ENCODE assay signal across 8 mouse cellular contexts in the genomic region with DNA sequence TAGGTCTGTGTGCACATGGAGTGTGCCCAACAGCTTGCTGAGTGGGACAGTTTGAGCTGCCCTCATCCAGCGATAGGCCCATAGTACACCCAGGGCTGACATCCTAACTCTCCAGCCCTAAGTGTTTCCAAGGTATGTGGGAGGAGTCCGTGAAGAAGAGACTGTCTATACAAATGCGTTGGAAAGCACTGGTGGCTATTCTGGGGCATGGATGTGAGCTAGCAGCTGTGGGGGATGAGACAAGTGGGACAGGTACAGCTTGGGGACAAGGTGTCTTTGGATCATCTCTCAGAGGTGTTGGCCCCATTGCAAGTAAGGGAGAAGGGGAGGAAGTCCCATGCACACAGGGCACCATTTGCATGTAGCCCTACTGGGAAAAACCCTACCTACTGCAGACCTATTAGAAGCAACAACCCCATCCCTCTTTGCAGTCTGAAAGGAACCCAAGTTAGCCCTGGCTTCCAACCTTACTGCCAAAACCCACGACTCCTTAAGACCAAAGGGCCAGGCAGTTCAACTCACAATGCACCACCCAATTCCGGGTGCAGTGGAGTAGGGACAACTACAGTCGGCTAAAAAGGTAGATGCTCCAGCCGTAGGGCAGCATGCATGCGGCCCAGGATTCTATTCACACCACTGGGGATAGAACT. TPM values are rescaled to one million over a fixed set of nuclear protein-coding genes. Genes with fewer than 3 reads are reported as not detected.
A peak's percentile ranks its signal among the peaks of the same experiment; 100 is the strongest.
DNase-seq lines count a peak whose midpoint lies in the region; ATAC-seq and TF ChIP-seq lines count a peak whose summit lies in the region.

No protein-coding gene starts in this region.

- H3K36me3 ChIP-seq in heart, postnatal 0 days (replicated peaks; ENCODE audit: control insufficient read depth, insufficient read depth, low read length): peaks cover 44% of the 10 kb centered on the region
- H3K36me3 ChIP-seq in hindbrain, embryonic 14.5 days (replicated peaks; ENCODE audit: control insufficient read depth, insufficient read depth): peaks cover 58% of the 10 kb centered on the region
- peaks cover 51% of the 10 kb centered on the region for H3K36me3 ChIP-seq in midbrain, embryonic 13.5 days

- no peaks in the 10 kb centered on the region for H3K27me3 ChIP-seq in heart, postnatal 0 days (ENCODE audit: control insufficient read depth, insufficient read depth, low read length)
- no peaks in the 10 kb centered on the region for H3K27me3 ChIP-seq in hindbrain, embryonic 14.5 days (ENCODE audit: control insufficient read depth, insufficient read depth, low read length)
- no peaks in the 10 kb centered on the region for H3K27me3 ChIP-seq in midbrain, embryonic 13.5 days

- no peaks in the 10 kb centered on the region for H3K9me3 ChIP-seq in heart, postnatal 0 days (replicated peaks; ENCODE audit: control insufficient read depth, low read length)
- no peaks in the 10 kb centered on the region for H3K9me3 ChIP-seq in hindbrain, embryonic 14.5 days (ENCODE audit: control insufficient read depth, low read length)
- H3K9me3 ChIP-seq in midbrain, embryonic 13.5 days: no peaks in the 10 kb centered on the region

- TF ChIP-seq POLR2A in bone marrow, adult 2 months (IDR thresholded peaks at IDR 0.05; ENCODE audit: borderline replicate concordance, control insufficient read depth, low read depth, low read length): no peak

- peaks cover 22% of the 10 kb centered on the region for H3K4me1 ChIP-seq in heart, postnatal 0 days (ENCODE audit: control insufficient read depth, insufficient read depth)
- peaks cover 7% of the 10 kb centered on the region for H3K4me1 ChIP-seq in bone marrow, adult 2 months (ENCODE audit: control insufficient read depth, insufficient read depth, low read length)
- peaks cover 24% of the 10 kb centered on the region for H3K4me1 ChIP-seq in hindbrain, embryonic 14.5 days (replicated peaks; ENCODE audit: control insufficient read depth, insufficient read depth, low read length)
- peaks cover 41% of the 10 kb centered on the region for H3K4me1 ChIP-seq in midbrain, embryonic 13.5 days (replicated peaks)

- TF ChIP-seq CTCF in heart, postnatal 0 days (IDR thresholded peaks at IDR 0.05; ENCODE audit: low read depth): no peak
- TF ChIP-seq CTCF in bone marrow, adult 2 months (IDR thresholded peaks at IDR 0.05; ENCODE audit: control insufficient read depth, insufficient read depth, low read length): no peak

- no peak overlapping the region for H3K4me3 ChIP-seq in heart, postnatal 0 days (ENCODE audit: low read depth, low read length)
- H3K4me3 ChIP-seq in bone marrow, adult 2 months (replicated peaks; ENCODE audit: control insufficient read depth, low read depth, low read length): peak overlapping the region; percentile 3
- H3K4me3 ChIP-seq in hindbrain, embryonic 14.5 days (replicated peaks; ENCODE audit: low read length): peak overlapping the region; percentile 80
- H3K4me3 ChIP-seq in midbrain, embryonic 13.5 days (replicated peaks): peak overlapping the region; percentile 64

- WGBS in heart, postnatal 0 days: 46% methylated on average over 8 of the region's 8 CpGs
- WGBS in bone marrow, adult 2 months: 48% methylated on average over 8 of the region's 8 CpGs
- 38% methylated on average over 8 of the region's 8 CpGs for WGBS in hindbrain, embryonic 14.5 days
- WGBS in midbrain, embryonic 13.5 days: 49% methylated on average over 8 of the region's 8 CpGs

- DNase-seq in heart, postnatal 0 days (ENCODE audit: low spot score): no peak
- no peak for DNase-seq in heart, adult 18-20 months
- DNase-seq in hindbrain, embryonic 14.5 days (ENCODE audit: low spot score): no peak
- DNase-seq in left cerebral cortex, adult 9 months (ENCODE audit: low spot score in 2 of 2): no peak
- no peak for DNase-seq in testis, postnatal 14 days (ENCODE audit: low spot score)
- DNase-seq in layer of hippocampus, adult 9-11 months: no peak

- 0 out of 2 replicates have a peak overlapping the region, but pooled peaks have one; percentile 59 for H3K9ac ChIP-seq in heart, postnatal 0 days (replicated peaks; ENCODE audit: low read depth, low read length)
- H3K9ac ChIP-seq in hindbrain, embryonic 14.5 days: peak overlapping the region; percentile 91
- peak overlapping the region; percentile 95 for H3K9ac ChIP-seq in midbrain, embryonic 13.5 days (replicated peaks)

- H3K4me2 ChIP-seq in heart, postnatal 0 days (ENCODE audit: low read depth, low read length): peak overlapping the region; percentile 73
- H3K4me2 ChIP-seq in hindbrain, embryonic 14.5 days (replicated peaks): peak overlapping the region; percentile 63
- peak overlapping the region; percentile 89 for H3K4me2 ChIP-seq in midbrain, embryonic 13.5 days (replicated peaks)

- TF ChIP-seq EP300 in heart, postnatal 0 days (IDR thresholded peaks at IDR 0.05; ENCODE audit: low read depth): no peak

- H3K27ac ChIP-seq in heart, postnatal 0 days (ENCODE audit: low read depth): no peak overlapping the region
- H3K27ac ChIP-seq in bone marrow, adult 2 months (ENCODE audit: control insufficient read depth, insufficient read depth, low read depth, low read length, poor library complexity): no peak overlapping the region
- peak overlapping the region; percentile 99 for H3K27ac ChIP-seq in hindbrain, embryonic 14.5 days
- H3K27ac ChIP-seq in midbrain, embryonic 13.5 days: peak overlapping the region; percentile 99

- ATAC-seq in heart, postnatal 0 days (ENCODE audit: insufficient read depth, low read depth): no peak
- ATAC-seq in hindbrain, embryonic 14.5 days (ENCODE audit: low FRiP score): no peak
- no peak for ATAC-seq in midbrain, embryonic 13.5 days

RNA-seq across cellular contexts. Expression of a gene that starts 1.7 kb away (rescaled TPM):
- 35.1 and 35.3 TPM in 2 replicates for total RNA-seq in heart, postnatal 0 days (2014; rRNA removed; ENCODE audit: low replicate concordance)
- polyA plus RNA-seq in heart, postnatal 0 days (2015; fragmentation: Nextera tagmentation; extraction: Ambion mirVana): 75.6 and 78.0 TPM in 2 replicates
- total RNA-seq in heart, adult 18-20 months (2021): 10 to 100 TPM; 93.3 to 97.7 TPM
- 53.0 and 82.0 TPM in 2 replicates for polyA plus RNA-seq in bone marrow, adult 2 months (2011; ENCODE audit: insufficient read depth, insufficient read length, low replicate concordance, missing spikeins)
- polyA plus RNA-seq in hindbrain, embryonic 14.5 days (2014; fragmentation: Nextera tagmentation; extraction: Ambion mirVana): 152 and 161 TPM in 2 replicates
- polyA plus RNA-seq in midbrain, embryonic 13.5 days (2015; fragmentation: Nextera tagmentation; extraction: Ambion mirVana): 243 and 257 TPM in 2 replicates

RNA-seq across cellular contexts. Expression of a gene that starts 9.0 kb away (rescaled TPM):
- 1,589 and 2,020 TPM in 2 replicates for total RNA-seq in heart, postnatal 0 days (2014; rRNA removed; ENCODE audit: low replicate concordance)
- 3,128 and 3,343 TPM in 2 replicates for polyA plus RNA-seq in heart, postnatal 0 days (2015; fragmentation: Nextera tagmentation; extraction: Ambion mirVana)
- 1,000 to 10,000 TPM; 1,809 to 1,881 TPM for total RNA-seq in heart, adult 18-20 months (2021)
- 190 and 222 TPM in 2 replicates for polyA plus RNA-seq in bone marrow, adult 2 months (2011; ENCODE audit: insufficient read depth, insufficient read length, low replicate concordance, missing spikeins)
- polyA plus RNA-seq in hindbrain, embryonic 14.5 days (2014; fragmentation: Nextera tagmentation; extraction: Ambion mirVana): 675 and 804 TPM in 2 replicates
- polyA plus RNA-seq in midbrain, embryonic 13.5 days (2015; fragmentation: Nextera tagmentation; extraction: Ambion mirVana): 518 and 572 TPM in 2 replicates

RNA-seq across cellular contexts. Expression of a gene that starts 10.2 kb away (rescaled TPM):
- 20.0 and 26.4 TPM in 2 replicates for total RNA-seq in heart, postnatal 0 days (2014; rRNA removed; ENCODE audit: low replicate concordance)
- polyA plus RNA-seq in heart, postnatal 0 days (2015; fragmentation: Nextera tagmentation; extraction: Ambion mirVana): 2.2 and 2.9 TPM in 2 replicates
- 1 to 10 TPM; 6.4 to 7.8 TPM for total RNA-seq in heart, adult 18-20 months (2021)
- 1.4 and 1.7 TPM in 2 replicates for polyA plus RNA-seq in bone marrow, adult 2 months (2011; ENCODE audit: insufficient read depth, insufficient read length, low replicate concordance, missing spikeins)
- 12.3 and 13.3 TPM in 2 replicates for polyA plus RNA-seq in hindbrain, embryonic 14.5 days (2014; fragmentation: Nextera tagmentation; extraction: Ambion mirVana)
- polyA plus RNA-seq in midbrain, embryonic 13.5 days (2015; fragmentation: Nextera tagmentation; extraction: Ambion mirVana): 15.9 and 18.6 TPM in 2 replicates

RNA-seq across cellular contexts. Expression of a gene that starts 35.8 kb away (rescaled TPM):
- 77.8 and 91.4 TPM in 2 replicates for total RNA-seq in heart, postnatal 0 days (2014; rRNA removed; ENCODE audit: low replicate concordance)
- polyA plus RNA-seq in heart, postnatal 0 days (2015; fragmentation: Nextera tagmentation; extraction: Ambion mirVana): 20.1 and 20.6 TPM in 2 replicates
- total RNA-seq in heart, adult 18-20 months (2021): 10 to 100 TPM; 15.6 to 17.3 TPM
- polyA plus RNA-seq in bone marrow, adult 2 months (2011; ENCODE audit: insufficient read depth, insufficient read length, low replicate concordance, missing spikeins): 70.7 and 138 TPM in 2 replicates
- polyA plus RNA-seq in hindbrain, embryonic 14.5 days (2014; fragmentation: Nextera tagmentation; extraction: Ambion mirVana): 41.3 and 46.5 TPM in 2 replicates
- 67.7 and 82.3 TPM in 2 replicates for polyA plus RNA-seq in midbrain, embryonic 13.5 days (2015; fragmentation: Nextera tagmentation; extraction: Ambion mirVana)

RNA-seq across cellular contexts. Expression of a gene that starts 41.4 kb away (rescaled TPM):
- total RNA-seq in heart, postnatal 0 days (2014; rRNA removed; ENCODE audit: low replicate concordance): 1.7 TPM in 1 of 2 replicates, not detected in the other
- polyA plus RNA-seq in heart, postnatal 0 days (2015; fragmentation: Nextera tagmentation; extraction: Ambion mirVana): 0.05 TPM in 2 replicates
- 1 to 10 TPM in 1 of 2 experiments, under 1 TPM in 1; 0.69 to 1.2 TPM for total RNA-seq in heart, adult 18-20 months (2021)
- 2.2 TPM in 1 of 2 replicates, not detected in the other for polyA plus RNA-seq in bone marrow, adult 2 months (2011; ENCODE audit: insufficient read depth, insufficient read length, low replicate concordance, missing spikeins)
- 3.6 and 4.1 TPM in 2 replicates for polyA plus RNA-seq in hindbrain, embryonic 14.5 days (2014; fragmentation: Nextera tagmentation; extraction: Ambion mirVana)
- 0.96 and 1.3 TPM in 2 replicates for polyA plus RNA-seq in midbrain, embryonic 13.5 days (2015; fragmentation: Nextera tagmentation; extraction: Ambion mirVana)

Comparison
In these comparisons a context has a peak if more than half of its experiments do, and no peak if none do; other contexts are left out.
1. H3K27ac ChIP-seq: peak in hindbrain, embryonic 14.5 days (single experiment) and midbrain, embryonic 13.5 days (single experiment); none in heart, postnatal 0 days (single experiment) and bone marrow, adult 2 months (single experiment).
2. Peak in every context shown above with its lines, with median percentiles within 50 percentile points of each other: H3K4me2 ChIP-seq and H3K9ac ChIP-seq.